Mouse (Mus musculus): ENCODE results near the gene Psmd11. TPM values are rescaled to one million over a fixed set of nuclear protein-coding genes. Genes with fewer than 3 reads are reported as not detected.

Gene Psmd11
- total and polyA plus RNA-seq, 3 experiments: 51.3 to 107 (median 98.4) TPM

GRCm38 (mm10) chr11:80429500-80430166, 1.2 kb downstream of the Psmd11 start:
- Histone ChIP-seq H3K36me3 (ENCODE audit: control insufficient read depth, insufficient read depth, low read length) (peaks cover 5% of the 10 kb centered on the region), H3K27ac (peak overlapping the region; percentile 94), H3K4me1 (ENCODE audit: control insufficient read depth, insufficient read depth, low read length) (no peaks in the 10 kb centered on the region), H3K4me3 (peak overlapping the region; percentile 95), H3K79me2 (replicated peaks; ENCODE audit: control insufficient read depth, insufficient read depth, low read length) (0 out of 2 replicates have a peak, but pooled peaks cover 2% of the 10 kb centered on the region), H3K9ac (ENCODE audit: low read depth, low read length) (peak overlapping the region; percentile 97), H3K27me3 (ENCODE audit: control insufficient read depth, insufficient read depth, low read length) (no peaks in the 10 kb centered on the region)
- DNase-seq: no peak
- no peak for TF ChIP-seq CTCF (IDR thresholded peaks at IDR 0.05)
- intact Hi-C loops (cut with DNase I): no loop called here
- 34% methylated on average over 14 of the region's 14 CpGs for WGBS

DNA sequence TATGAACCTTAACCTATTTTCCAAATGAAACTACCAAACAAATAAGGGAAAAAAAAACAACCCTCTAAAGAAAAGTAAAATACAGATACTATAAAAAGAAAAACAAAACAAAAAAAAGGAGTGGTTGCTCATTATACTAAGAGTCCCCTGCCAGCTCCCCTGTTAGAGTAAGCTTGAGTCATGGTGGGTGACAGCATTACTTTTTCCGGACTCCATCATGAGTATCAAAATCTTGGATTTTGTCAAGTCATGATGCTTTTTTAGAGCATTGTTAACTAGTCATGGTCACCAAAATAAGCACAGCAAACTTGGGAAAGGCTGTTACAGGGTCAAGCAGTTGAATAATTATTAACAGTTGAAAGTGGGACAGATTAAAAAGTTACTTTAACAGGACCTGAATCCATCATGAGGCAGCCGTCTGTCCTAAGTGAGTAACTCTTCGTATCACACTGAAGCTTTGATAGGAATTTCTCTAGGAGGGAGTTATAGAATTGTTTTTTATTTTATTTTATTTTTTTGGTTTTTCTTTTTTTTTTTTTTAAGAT, 2.0 kb downstream of the Psmd11 start:
- whole genome bisulfite sequencing: 72% methylated on average over 3 of the region's 3 CpGs
- Histone ChIP-seq H3K4me3 (no peak overlapping the region), H3K4me1 (ENCODE audit: control insufficient read depth, insufficient read depth, low read length) (no peaks in the 10 kb centered on the region), H3K27ac (no peak overlapping the region), H3K9ac (ENCODE audit: low read depth, low read length) (no peak overlapping the region), H3K79me2 (replicated peaks; ENCODE audit: control insufficient read depth, insufficient read depth, low read length) (0 out of 2 replicates have a peak, but pooled peaks cover 2% of the 10 kb centered on the region), H3K36me3 (ENCODE audit: control insufficient read depth, insufficient read depth, low read length) (peaks cover 5% of the 10 kb centered on the region), H3K27me3 (ENCODE audit: control insufficient read depth, insufficient read depth, low read length) (no peaks in the 10 kb centered on the region)
- intact Hi-C loops (cut with DNase I): no loop called here
- TF ChIP-seq CTCF (IDR thresholded peaks at IDR 0.05): no peak
- no peak for TF ChIP-seq POLR2A (IDR thresholded peaks at IDR 0.05; ENCODE audit: insufficient read depth, low read depth, low read length)
- no peak for TF ChIP-seq EP300 (IDR thresholded peaks at IDR 0.05; ENCODE audit: insufficient read depth, low read depth, low read length)
- DNase-seq: no peak

GRCm38 (mm10) chr11:80446916-80447315, 18.5 kb downstream of the Psmd11 start:
- TF ChIP-seq EP300 (IDR thresholded peaks at IDR 0.05; ENCODE audit: insufficient read depth, low read depth, low read length): no peak
- no peak for TF ChIP-seq CTCF (IDR thresholded peaks at IDR 0.05)
- TF ChIP-seq POLR2A (IDR thresholded peaks at IDR 0.05; ENCODE audit: insufficient read depth, low read depth, low read length): no peak
- H3K27ac ChIP-seq: no peak overlapping the region
- intact Hi-C loops (cut with DNase I): no loop called here
- no peak overlapping the region for H3K9ac ChIP-seq (ENCODE audit: low read depth, low read length)
- 97% methylated on average over 3 of the region's 3 CpGs for WGBS
- H3K36me3 ChIP-seq (ENCODE audit: control insufficient read depth, insufficient read depth, low read length): peaks cover 9% of the 10 kb centered on the region
- no peak for DNase-seq
- no peak overlapping the region for H3K4me3 ChIP-seq
- H3K79me2 ChIP-seq (replicated peaks; ENCODE audit: control insufficient read depth, insufficient read depth, low read length): no peaks in the 10 kb centered on the region
- no peaks in the 10 kb centered on the region for H3K27me3 ChIP-seq (ENCODE audit: control insufficient read depth, insufficient read depth, low read length)
- H3K4me1 ChIP-seq (ENCODE audit: control insufficient read depth, insufficient read depth, low read length): no peaks in the 10 kb centered on the region; the same call in 1 of the 2 replicates

DNA sequence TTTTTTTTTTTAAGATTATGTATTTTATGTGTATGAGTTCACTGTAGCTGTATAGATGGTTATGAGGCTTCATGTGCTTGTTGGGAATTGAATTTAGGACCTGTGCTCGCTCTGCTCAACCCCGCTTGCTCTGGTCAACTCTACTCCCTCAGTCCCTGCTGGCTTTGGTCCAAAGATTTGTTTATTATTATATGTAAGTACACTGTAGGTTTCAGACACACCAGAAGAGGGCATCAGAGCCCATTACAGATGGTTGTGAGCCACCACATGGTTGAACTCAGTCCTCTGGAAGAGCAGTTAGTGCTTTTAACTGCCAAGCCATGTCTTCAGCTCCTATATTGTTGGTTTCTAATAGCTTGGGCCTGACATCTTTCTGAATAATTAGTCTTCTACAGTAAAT, 21.4 kb downstream of the Psmd11 start:
- no peak overlapping the region for H3K4me3 ChIP-seq
- H3K27me3 ChIP-seq (ENCODE audit: control insufficient read depth, insufficient read depth, low read length): no peaks in the 10 kb centered on the region
- no peaks in the 10 kb centered on the region; the same call in 1 of the 2 replicates for H3K4me1 ChIP-seq (ENCODE audit: control insufficient read depth, insufficient read depth, low read length)
- no peak overlapping the region for H3K9ac ChIP-seq (ENCODE audit: low read depth, low read length)
- WGBS: 87% methylated on average over 2 of the region's 2 CpGs
- peaks cover 8% of the 10 kb centered on the region for H3K36me3 ChIP-seq (ENCODE audit: control insufficient read depth, insufficient read depth, low read length)
- H3K27ac ChIP-seq: no peak overlapping the region
- no peaks in the 10 kb centered on the region for H3K79me2 ChIP-seq (replicated peaks; ENCODE audit: control insufficient read depth, insufficient read depth, low read length)
- DNase-seq: no peak
- TF ChIP-seq EP300 (IDR thresholded peaks at IDR 0.05; ENCODE audit: insufficient read depth, low read depth, low read length): no peak
- TF ChIP-seq POLR2A (IDR thresholded peaks at IDR 0.05; ENCODE audit: insufficient read depth, low read depth, low read length): no peak
- TF ChIP-seq CTCF (IDR thresholded peaks at IDR 0.05): peak; percentile 19; the same call in 1 of the 2 replicates
- intact Hi-C loops (cut with DNase I): no loop called here

- H3K79me2 ChIP-seq (replicated peaks; ENCODE audit: control insufficient read depth, insufficient read depth, low read length): no peaks in the 10 kb centered on the region
- TF ChIP-seq POLR2A (IDR thresholded peaks at IDR 0.05; ENCODE audit: insufficient read depth, low read depth, low read length) (no peak), CTCF (IDR thresholded peaks at IDR 0.05) (no peak), EP300 (IDR thresholded peaks at IDR 0.05; ENCODE audit: insufficient read depth, low read depth, low read length) (no peak)
- intact Hi-C loops (cut with DNase I): no loop called here
- DNase-seq: no peak
- WGBS: 67% methylated on average over 3 of the region's 3 CpGs
- no peak overlapping the region for H3K4me3 ChIP-seq
- H3K4me1 ChIP-seq (ENCODE audit: control insufficient read depth, insufficient read depth, low read length): no peaks in the 10 kb centered on the region; the same call in 1 of the 2 replicates
- H3K27ac ChIP-seq: no peak overlapping the region
- H3K9ac ChIP-seq (ENCODE audit: low read depth, low read length): no peak overlapping the region
- no peaks in the 10 kb centered on the region for H3K27me3 ChIP-seq (ENCODE audit: control insufficient read depth, insufficient read depth, low read length)
- peaks cover 3% of the 10 kb centered on the region for H3K36me3 ChIP-seq (ENCODE audit: control insufficient read depth, insufficient read depth, low read length)
Observed at GRCm38 (mm10) chr11:80452242-80452641, 23.8 kb downstream of the Psmd11 start.

GRCm38 (mm10) chr11:80453198-80453597, 24.8 kb downstream of the Psmd11 start:
- H3K4me1 ChIP-seq (ENCODE audit: control insufficient read depth, insufficient read depth, low read length): no peaks in the 10 kb centered on the region; the same call in 1 of the 2 replicates
- H3K9ac ChIP-seq (ENCODE audit: low read depth, low read length): no peak overlapping the region
- H3K4me3 ChIP-seq: no peak overlapping the region
- no peaks in the 10 kb centered on the region for H3K27me3 ChIP-seq (ENCODE audit: control insufficient read depth, insufficient read depth, low read length)
- TF ChIP-seq POLR2A (IDR thresholded peaks at IDR 0.05; ENCODE audit: insufficient read depth, low read depth, low read length): no peak
- TF ChIP-seq EP300 (IDR thresholded peaks at IDR 0.05; ENCODE audit: insufficient read depth, low read depth, low read length): no peak
- TF ChIP-seq CTCF (IDR thresholded peaks at IDR 0.05): no peak
- peaks cover 1% of the 10 kb centered on the region for H3K36me3 ChIP-seq (ENCODE audit: control insufficient read depth, insufficient read depth, low read length)
- whole genome bisulfite sequencing: 90% methylated on average over 1 of the region's 1 CpGs
- H3K79me2 ChIP-seq (replicated peaks; ENCODE audit: control insufficient read depth, insufficient read depth, low read length): no peaks in the 10 kb centered on the region
- no peak overlapping the region for H3K27ac ChIP-seq
- DNase-seq: no peak
- intact Hi-C loops (cut with DNase I): no loop called here
